Mouse (Mus musculus): ENCODE measurements at regions not wholly inside any gene's neighbourhood (a gene's known extent, or its start where the extent isn't known, plus 50 kb on each side); places are given as distances from the start of the nearest gene placed in this dataset.

- no peak for DNase-seq (ENCODE audit: low spot score in 2 of 2)
Measured at GRCm38 (mm10) chr12:49579451-49580190, 194.6 kb downstream of the Gm43517 start.

GRCm38 (mm10) chr12:49583849-49584248 is 198.9 kb downstream of the Gm43517 start:
- no peak for DNase-seq (ENCODE audit: low spot score in 2 of 2)

DNA sequence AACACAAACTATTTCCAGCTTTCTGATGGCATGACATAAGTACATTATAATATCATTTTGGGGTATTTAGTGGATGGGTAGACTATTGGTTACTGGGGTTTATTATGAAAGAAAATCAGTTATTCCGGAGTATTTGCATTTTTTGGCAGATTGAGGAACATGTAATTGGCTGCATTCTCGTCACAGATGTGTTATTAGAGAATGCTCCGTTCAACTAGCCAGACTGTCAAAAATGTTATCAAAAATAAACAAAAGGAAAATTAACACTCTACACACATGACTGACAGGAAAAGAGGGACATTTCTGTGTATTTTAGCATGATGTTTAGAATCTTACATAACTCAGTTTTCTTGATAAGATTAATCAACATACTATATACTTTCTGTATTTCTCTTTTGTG is 237.3 kb downstream of the Gm43517 start:
- no peak for DNase-seq (ENCODE audit: low spot score in 2 of 2)

- DNase-seq (ENCODE audit: low spot score in 2 of 2), result no peak
Measured at GRCm38 (mm10) chr12:49627222-49627621, 242.2 kb downstream of the Gm43517 start.

DNA sequence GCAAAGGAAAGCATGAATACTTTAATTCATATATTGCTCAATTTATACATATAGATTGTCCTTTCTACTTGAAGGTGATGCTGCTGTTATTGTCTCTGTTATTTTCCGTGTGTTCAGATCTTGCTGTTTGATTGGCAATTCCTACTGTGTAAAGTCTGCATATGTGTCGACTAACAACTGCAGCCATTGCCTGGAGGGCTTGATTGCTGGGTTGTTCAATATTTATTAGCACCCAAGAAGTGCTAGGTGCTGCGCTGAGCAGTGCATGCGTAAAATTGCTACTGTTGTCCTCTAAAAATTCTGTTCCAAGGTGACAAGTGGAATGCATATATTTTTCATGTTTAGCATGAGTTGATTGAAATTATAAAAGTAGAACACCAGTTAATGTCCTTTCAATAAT is 243.0 kb downstream of the Gm43517 start:
- DNase-seq (ENCODE audit: low spot score in 2 of 2), result no peak

DNA sequence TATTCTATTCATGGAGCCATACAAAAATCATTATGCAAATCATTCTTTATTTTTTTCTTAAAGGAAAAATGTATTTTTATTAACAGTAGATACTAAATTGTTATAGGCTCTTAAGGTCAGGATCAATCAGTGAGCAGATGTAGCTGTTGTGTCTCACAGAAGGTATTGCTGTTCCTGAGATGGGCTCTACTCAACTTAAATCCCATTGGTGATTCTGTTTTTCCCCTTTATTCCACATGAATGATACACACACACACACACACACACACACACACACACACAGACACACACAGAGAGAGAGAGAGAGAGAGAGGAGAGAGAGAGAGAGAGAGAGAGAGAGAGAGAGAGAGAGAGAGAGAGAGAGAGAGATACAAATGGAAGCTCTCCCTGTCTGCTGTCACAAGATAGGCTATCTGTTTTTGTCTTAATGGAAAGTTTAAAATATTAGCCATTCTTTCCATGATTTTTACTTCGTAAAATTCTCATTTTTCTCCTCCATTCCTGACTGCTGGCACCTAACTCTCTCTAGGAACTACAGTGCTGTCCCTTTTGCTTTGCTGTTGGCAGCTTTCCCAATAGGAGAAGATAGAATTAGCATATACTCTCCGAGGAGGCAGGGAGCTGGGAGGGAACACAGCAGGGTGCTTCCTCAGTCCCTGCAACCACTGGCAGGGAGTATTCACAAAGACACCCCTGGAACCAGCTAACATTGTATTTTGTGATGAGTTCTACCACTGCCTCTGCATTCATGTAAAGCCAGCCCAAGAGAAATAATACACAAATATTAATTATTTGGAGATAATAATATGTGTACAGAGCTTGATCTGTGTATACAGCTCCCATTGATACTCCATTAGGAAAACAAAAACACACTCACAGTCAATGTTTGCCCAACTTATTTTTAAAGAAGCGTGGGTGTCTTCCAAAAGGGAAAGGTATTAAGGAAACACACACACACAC is 264.4 kb downstream of the Gm43517 start:
- peak; percentile 0 to 10 for DNase-seq (ENCODE audit: low spot score in 2 of 2)

Data from right cerebral cortex, postnatal 36 days (tissue).